Mouse (Mus musculus): ENCODE results near the gene Rbbp4. TPM values are rescaled to one million over a fixed set of nuclear protein-coding genes. Genes with fewer than 3 reads are reported as not detected.

Gene Rbbp4
- polyA plus RNA-seq, 1 experiment from 2014 or later = 428 TPM

- H3K4me2 ChIP-seq (ENCODE audit: low read length) = no peak overlapping the region
- no peak overlapping the region for H3K9ac ChIP-seq (ENCODE audit: low read length)
- WGBS = 48% methylated on average over 19 of the region's 19 CpGs
- no peaks in the 10 kb centered on the region for H3K36me3 ChIP-seq (ENCODE audit: control insufficient read depth, insufficient read depth, low read length)
- no peaks in the 10 kb centered on the region for H3K4me1 ChIP-seq (ENCODE audit: control insufficient read depth, insufficient read depth, low read length)
- no peak for DNase-seq (ENCODE audit: low spot score)
- no peak overlapping the region for H3K4me3 ChIP-seq (ENCODE audit: low read depth, low read length)
- ATAC-seq = no peak
- no peaks in the 10 kb centered on the region for H3K27me3 ChIP-seq (replicated peaks; ENCODE audit: control insufficient read depth, insufficient read depth, low read length)
- no peaks in the 10 kb centered on the region for H3K9me3 ChIP-seq (replicated peaks; ENCODE audit: control insufficient read depth, low read length)
- H3K27ac ChIP-seq (ENCODE audit: low read depth, low read length) = no peak overlapping the region
Observed at GRCm38 (mm10) chr4:129263225-129264021, 71.7 kb downstream of the Rbbp4 start.

GRCm38 (mm10) chr4:129261196-129261595, 74.0 kb downstream of the Rbbp4 start, which contains the start of gene C77080:
C77080 (minus strand) TSS chr4:129261404.
- no peaks in the 10 kb centered on the region for H3K27me3 ChIP-seq (replicated peaks; ENCODE audit: control insufficient read depth, insufficient read depth, low read length)
- H3K9ac ChIP-seq (ENCODE audit: low read length) = peak within 1 kb of the TSS; percentile 17; the same call in 1 of the 2 replicates
- ATAC-seq (no peak), DNase-seq (ENCODE audit: low spot score) (no peak)
- peaks cover 5% of the 10 kb centered on the region; the same call in 1 of the 2 replicates for H3K4me1 ChIP-seq (ENCODE audit: control insufficient read depth, insufficient read depth, low read length)
- H3K36me3 ChIP-seq (ENCODE audit: control insufficient read depth, insufficient read depth, low read length) = no peaks in the 10 kb centered on the region
- no peak within 1 kb of the TSS for H3K4me3 ChIP-seq (ENCODE audit: low read depth, low read length)
- 0% methylated on average over 2 of the region's 4 CpGs for WGBS
- H3K27ac ChIP-seq (ENCODE audit: low read depth, low read length) = no peak within 1 kb of the TSS
- H3K9me3 ChIP-seq (replicated peaks; ENCODE audit: control insufficient read depth, low read length) = no peaks in the 10 kb centered on the region
- no peak within 1 kb of the TSS for H3K4me2 ChIP-seq (ENCODE audit: low read length)

GRCm38 (mm10) chr4:129260678-129261077, 74.5 kb downstream of the Rbbp4 start:
- Histone ChIP-seq H3K4me1 (ENCODE audit: control insufficient read depth, insufficient read depth, low read length) (peaks cover 5% of the 10 kb centered on the region; the same call in 1 of the 2 replicates), H3K4me2 (ENCODE audit: low read length) (no peak overlapping the region), H3K36me3 (ENCODE audit: control insufficient read depth, insufficient read depth, low read length) (no peaks in the 10 kb centered on the region), H3K4me3 (ENCODE audit: low read depth, low read length) (no peak overlapping the region), H3K27ac (ENCODE audit: low read depth, low read length) (no peak overlapping the region), H3K27me3 (replicated peaks; ENCODE audit: control insufficient read depth, insufficient read depth, low read length) (no peaks in the 10 kb centered on the region), H3K9me3 (replicated peaks; ENCODE audit: control insufficient read depth, low read length) (no peaks in the 10 kb centered on the region), H3K9ac (ENCODE audit: low read length) (peak overlapping the region; percentile 17; the same call in 1 of the 2 replicates)
- WGBS = 6% methylated on average over 6 of the region's 6 CpGs
- ATAC-seq (no peak), DNase-seq (ENCODE audit: low spot score) (no peak)

GRCm38 (mm10) chr4:129259101-129259500, 76.1 kb downstream of the Rbbp4 start:
- WGBS = 58% methylated on average over 4 of the region's 4 CpGs
- no peaks in the 10 kb centered on the region for H3K27me3 ChIP-seq (replicated peaks; ENCODE audit: control insufficient read depth, insufficient read depth, low read length)
- H3K36me3 ChIP-seq (ENCODE audit: control insufficient read depth, insufficient read depth, low read length) = no peaks in the 10 kb centered on the region
- H3K4me2 ChIP-seq (ENCODE audit: low read length) = no peak overlapping the region
- no peak overlapping the region for H3K27ac ChIP-seq (ENCODE audit: low read depth, low read length)
- ATAC-seq (no peak), DNase-seq (ENCODE audit: low spot score) (no peak)
- H3K4me3 ChIP-seq (ENCODE audit: low read depth, low read length) = no peak overlapping the region
- H3K9ac ChIP-seq (ENCODE audit: low read length) = no peak overlapping the region
- peaks cover 5% of the 10 kb centered on the region; the same call in 1 of the 2 replicates for H3K4me1 ChIP-seq (ENCODE audit: control insufficient read depth, insufficient read depth, low read length)
- H3K9me3 ChIP-seq (replicated peaks; ENCODE audit: control insufficient read depth, low read length) = no peaks in the 10 kb centered on the region

Small RNA genes within 50 kb of the gene (microRNA-seq; reads per million reads assigned to microRNA genes)
- not detected for gene Gm22994

Other genes starting within 250 kb of the Rbbp4 start
- not detected in 2 replicates for gene Tmem54, start 229.8 kb downstream of the Rbbp4 start, polyA plus RNA-seq (2014; fragmentation: Nextera tagmentation; extraction: Ambion mirVana)
- 16.8 and 23.1 TPM in 2 replicates for gene Hpca, start 213.3 kb downstream of the Rbbp4 start, polyA plus RNA-seq (2014; fragmentation: Nextera tagmentation; extraction: Ambion mirVana)
- gene Fndc5, start 198.4 kb downstream of the Rbbp4 start, polyA plus RNA-seq (2014; fragmentation: Nextera tagmentation; extraction: Ambion mirVana) = 1.3 and 1.7 TPM in 2 replicates
- 9.7 and 11.8 TPM in 2 replicates for gene S100pbp, start 145.6 kb downstream of the Rbbp4 start, polyA plus RNA-seq (2014; fragmentation: Nextera tagmentation; extraction: Ambion mirVana)
- gene Yars, start 145.6 kb downstream of the Rbbp4 start, polyA plus RNA-seq (2014; fragmentation: Nextera tagmentation; extraction: Ambion mirVana) = 110 and 126 TPM in 2 replicates
- 3.6 and 4.2 TPM in 2 replicates for gene C77080, start 74.0 kb downstream of the Rbbp4 start, polyA plus RNA-seq (2014; fragmentation: Nextera tagmentation; extraction: Ambion mirVana)
- 0.14 and 0.24 TPM in 2 replicates for gene Sync, start 47.8 kb downstream of the Rbbp4 start, polyA plus RNA-seq (2014; fragmentation: Nextera tagmentation; extraction: Ambion mirVana)
- 27.7 and 37.1 TPM in 2 replicates for gene Zbtb8os, start 325 bp upstream of the Rbbp4 start, polyA plus RNA-seq (2014; fragmentation: Nextera tagmentation; extraction: Ambion mirVana)
- gene Zbtb8a, start 42.7 kb upstream of the Rbbp4 start, polyA plus RNA-seq (2014; fragmentation: Nextera tagmentation; extraction: Ambion mirVana) = 5.8 and 6.6 TPM in 2 replicates
- 6.5 and 8.0 TPM in 2 replicates for gene Zbtb8b, start 105.5 kb upstream of the Rbbp4 start, polyA plus RNA-seq (2014; fragmentation: Nextera tagmentation; extraction: Ambion mirVana)
- 35.4 and 38.1 TPM in 2 replicates for gene Bsdc1, start 126.2 kb upstream of the Rbbp4 start, polyA plus RNA-seq (2014; fragmentation: Nextera tagmentation; extraction: Ambion mirVana)
- gene Tssk3, start 155.7 kb upstream of the Rbbp4 start, polyA plus RNA-seq (2014; fragmentation: Nextera tagmentation; extraction: Ambion mirVana) = 0.28 TPM in 1 of 2 replicates, not detected in the other
- gene Fam229a, start 155.8 kb upstream of the Rbbp4 start, polyA plus RNA-seq (2014; fragmentation: Nextera tagmentation; extraction: Ambion mirVana) = not detected in 2 replicates
- gene Marcksl1, start 178.2 kb upstream of the Rbbp4 start, polyA plus RNA-seq (2014; fragmentation: Nextera tagmentation; extraction: Ambion mirVana) = 1,632 and 1,731 TPM in 2 replicates
- gene Hdac1, start 207.3 kb upstream of the Rbbp4 start, polyA plus RNA-seq (2014; fragmentation: Nextera tagmentation; extraction: Ambion mirVana) = 132 and 154 TPM in 2 replicates
- 8.2 and 9.0 TPM in 2 replicates for gene Lck, start 238.3 kb upstream of the Rbbp4 start, polyA plus RNA-seq (2014; fragmentation: Nextera tagmentation; extraction: Ambion mirVana)
- gene Fam167b, start 243.2 kb upstream of the Rbbp4 start, polyA plus RNA-seq (2014; fragmentation: Nextera tagmentation; extraction: Ambion mirVana) = not detected in 2 replicates

All from forebrain, embryonic 14.5 days (tissue).